Mouse (Mus musculus) layer of hippocampus, postnatal 25 days (tissue): Measurements from ENCODE around the gene Gm8994. TPM values are rescaled to one million over a fixed set of nuclear protein-coding genes. Genes with fewer than 3 reads are reported as not detected.

Source experiments
- DNase-seq, 2 experiments: peaks; one replicate each; pipeline ENCODE4 v3.0.0; 2022; ENCODE audit warnings: mixed read lengths in 2 of 2, low spot score in 1 of 2; ENCODE audit errors: extremely low spot score in 1 of 2
- total RNA-seq, 2 experiments: library from RNA; stranded (reverse); gene quantifications; 2 replicates each; pipeline ENCODE4 v1.2.3; 2021

Gene Gm8994
- total RNA-seq, 2 experiments from 2014 or later = not detected

DNA sequence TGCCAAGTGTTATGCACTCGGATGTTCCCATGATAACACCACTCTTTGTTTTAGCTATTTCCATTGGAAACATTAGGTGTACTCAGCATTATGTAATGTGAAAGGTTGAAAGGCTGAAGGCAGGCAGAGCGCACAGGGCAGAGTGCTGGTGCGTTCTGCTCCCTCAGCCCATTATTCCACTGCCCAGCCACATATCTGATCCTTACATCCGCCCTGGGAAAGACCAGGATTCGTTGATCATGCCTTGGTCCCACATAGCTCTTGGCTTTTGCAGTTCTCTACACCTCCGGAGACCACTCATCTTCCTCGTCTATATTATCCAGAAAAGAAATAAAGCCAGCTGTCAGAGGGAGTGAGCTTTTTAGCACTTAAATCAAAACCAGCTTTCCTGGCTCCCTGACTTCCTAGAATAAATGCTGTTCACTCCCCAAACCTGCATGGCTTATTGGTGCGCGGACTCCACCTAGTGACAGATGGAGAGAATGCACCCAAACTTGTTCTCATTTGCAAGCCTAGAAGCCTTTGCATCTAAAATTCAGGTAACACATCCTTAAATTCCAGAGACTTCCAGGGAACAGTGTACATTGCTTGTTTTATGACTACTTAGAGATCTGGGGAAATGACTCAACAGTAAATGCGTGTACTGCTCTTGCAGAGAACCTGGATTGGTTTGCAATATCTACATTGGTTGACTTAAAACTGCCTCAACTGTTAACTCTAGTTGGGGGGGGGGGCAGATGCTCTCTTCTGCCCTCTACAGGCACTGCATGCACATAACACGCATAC is 26.3 kb downstream of the Gm8994 start:
- DNase-seq = peak; percentile 79 to 89

DNA sequence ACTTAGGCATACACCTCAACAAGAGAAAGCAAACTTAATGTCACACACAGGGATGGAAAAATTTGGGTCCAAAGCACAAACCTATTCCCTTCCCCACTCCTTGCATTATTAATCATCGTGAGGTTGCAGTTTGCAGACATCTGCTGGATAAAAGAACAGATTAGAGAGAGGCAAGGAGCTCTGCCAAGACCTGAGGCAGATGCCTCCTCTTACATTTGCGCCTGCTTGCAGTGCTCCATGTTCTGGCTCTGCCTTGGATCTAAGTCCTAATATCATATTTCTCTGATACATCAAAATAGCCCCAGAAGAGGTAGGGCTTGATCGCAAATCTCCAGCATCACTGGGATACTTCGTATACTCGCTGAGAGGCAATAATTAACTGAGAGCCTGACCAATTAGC is 31.1 kb downstream of the Gm8994 start:
- no peak for DNase-seq

GRCm38 (mm10) chr6:136363313-136363712 is 36.0 kb downstream of the Gm8994 start:
- DNase-seq = no peak

- no peak for DNase-seq
These were observed 36.7 kb downstream of the Gm8994 start for GRCm38 (mm10) chr6:136364008-136364407.

GRCm38 (mm10) chr6:136364430-136365098 is 37.2 kb downstream of the Gm8994 start:
- DNase-seq = no peak

GRCm38 (mm10) chr6:136376097-136376496 is 48.8 kb downstream of the Gm8994 start:
- DNase-seq = no peak

Other genes with a start within 250 kb of the Gm8994 start
- gene Grin2b, start 154.0 kb upstream of the Gm8994 start, total RNA-seq = 100 to 1,000 TPM; 272 to 410 TPM
- gene E330021D16Rik, start 88.0 kb downstream of the Gm8994 start, total RNA-seq = not detected
- gene Atf7ip, start 178.6 kb downstream of the Gm8994 start, total RNA-seq = 100 to 1,000 TPM; 105 to 131 TPM